Mouse (Mus musculus) stomach, embryonic 14.5 days (tissue): ENCODE results near the gene Tspan9. TPM values are rescaled to one million over a fixed set of nuclear protein-coding genes. Genes with fewer than 3 reads are reported as not detected.
A peak's percentile ranks its signal among the peaks of the same experiment; 100 is the strongest.

Experiments used
- ATAC-seq: fragments of 200-750 bp; cut with Nextera tagmentation; 2 replicates; pipeline ENCODE4 v1.8.0; 2017; ENCODE audit warnings: low read depth, moderate TSS enrichment; ENCODE audit not compliant: insufficient number of reproducible peaks, insufficient read depth, low FRiP score
- H3K27ac ChIP-seq: fragments of 300-500 bp; sonication (generic); 2 replicates; pipeline ENCODE4 v1.5.1; 2014; ENCODE audit warnings: mild to moderate bottlenecking, low read length, moderate library complexity, mixed read lengths
- H3K27me3 ChIP-seq: fragments of 300-500 bp; sonication (generic); 2 replicates; pipeline ENCODE4 v1.6.1; 2014; ENCODE audit warnings: low read length, control low read depth, mixed read lengths; ENCODE audit not compliant: control insufficient read depth, insufficient read depth
- H3K36me3 ChIP-seq: fragments of 300-500 bp; sonication (generic); 2 replicates; pipeline ENCODE4 v1.6.1; 2014; ENCODE audit warnings: mild to moderate bottlenecking, control low read depth, low read length, moderate library complexity, mixed read lengths; ENCODE audit not compliant: control insufficient read depth, insufficient read depth
- H3K4me1 ChIP-seq: fragments of 300-500 bp; sonication (generic); 2 replicates; pipeline ENCODE4 v1.6.1; 2014; ENCODE audit warnings: low read length, control low read depth, mixed read lengths; ENCODE audit not compliant: control insufficient read depth, insufficient read depth
- H3K4me2 ChIP-seq: fragments of 300-500 bp; sonication (generic); replicated peaks from 2 replicates; pipeline ENCODE4 v1.6.1; 2014; ENCODE audit warnings: low read depth, low read length, control low read depth
- H3K4me3 ChIP-seq: fragments of 300-500 bp; sonication (generic); 2 replicates; pipeline ENCODE4 v1.5.1; 2014; ENCODE audit warnings: low read depth, low read length, control low read depth
- H3K9ac ChIP-seq: fragments of 300-500 bp; sonication (generic); replicated peaks from 2 replicates; pipeline ENCODE4 v1.6.1; 2014; ENCODE audit warnings: low read depth, mild to moderate bottlenecking, control low read depth, low read length, moderate library complexity, mixed read lengths
- H3K9me3 ChIP-seq: fragments of 300-500 bp; sonication (generic); 2 replicates; pipeline ENCODE4 v1.6.1; 2016; ENCODE audit warnings: low read depth, low read length, control low read depth; ENCODE audit not compliant: control insufficient read depth
- WGBS: fragments of 180-500 bp; shearing (Covaris S2); extraction: QIAGEN DNeasy Blood & Tissue Kit; methylation state at CpG from one replicate; pipeline ENCODE4 v1.1.7; 2014; 5-methylcytosine and 5-hydroxymethylcytosine counted together
- polyA plus RNA-seq: library from polyadenylated mRNA; unstranded; fragments of >200 nt; fragmentation: Nextera tagmentation; extraction: Ambion mirVana; gene quantifications from 2 replicates; pipeline ENCODE4 v1.2.1, GENCODE M21; 2014

Tspan9 gene
- polyA plus RNA-seq, 1 experiment from 2014 or later, result 124 TPM

DNA sequence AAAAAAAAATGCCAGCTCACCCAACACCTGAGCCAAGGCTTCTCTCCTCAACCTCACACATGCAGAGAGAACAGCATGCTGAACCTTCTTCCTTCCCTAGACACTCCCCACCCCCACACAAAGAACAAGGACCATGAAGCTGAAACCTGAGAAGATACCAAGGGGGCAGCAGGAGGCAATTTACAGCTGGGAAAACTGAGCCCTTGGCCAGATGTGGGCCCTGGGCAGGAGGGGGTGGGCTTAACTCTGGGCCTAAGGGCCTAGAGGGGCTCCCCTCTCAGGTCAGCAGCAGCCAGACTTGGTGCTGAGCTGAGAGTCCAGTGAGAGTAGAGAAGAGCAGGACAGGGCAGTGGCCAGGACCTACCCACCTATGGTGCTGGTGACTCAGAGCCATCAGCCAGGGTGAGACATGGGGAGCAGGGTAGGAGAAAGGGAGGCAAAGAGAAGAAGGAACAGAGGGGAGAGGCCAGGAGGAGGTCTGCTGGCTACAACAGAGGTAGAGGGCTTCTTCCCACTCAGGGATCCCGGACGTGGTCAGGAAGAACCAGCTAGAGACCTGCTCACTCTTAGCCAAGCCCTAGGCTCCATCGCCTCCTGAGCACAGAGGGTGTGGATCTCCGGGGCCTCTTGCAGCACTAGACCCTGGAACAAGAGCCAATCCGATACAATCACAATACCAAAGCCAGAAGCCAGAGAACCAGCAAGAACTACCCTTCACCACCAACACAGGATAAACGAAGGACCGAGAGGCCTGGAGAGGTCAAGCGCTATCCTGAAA, 54.5 kb downstream of the Tspan9 start:
- Histone ChIP-seq H3K36me3 (no peaks in the 10 kb centered on the region), H3K27ac (peak overlapping the region; percentile 41; the same call in 1 of the 2 replicates), H3K9ac (no peak overlapping the region), H3K4me1 (peaks cover 34% of the 10 kb centered on the region), H3K4me3 (no peak overlapping the region), H3K9me3 (no peaks in the 10 kb centered on the region), H3K4me2 (no peak overlapping the region), H3K27me3 (no peaks in the 10 kb centered on the region)
- no peak for ATAC-seq
- 66% methylated on average over 8 of the region's 8 CpGs for WGBS

GRCm38 (mm10) chr6:128085488-128086066, 57.8 kb downstream of the Tspan9 start:
- Histone ChIP-seq H3K36me3 (no peaks in the 10 kb centered on the region; the same call in none of the 2 replicates), H3K4me2 (no peak overlapping the region), H3K27me3 (no peaks in the 10 kb centered on the region), H3K4me3 (no peak overlapping the region), H3K9me3 (no peaks in the 10 kb centered on the region), H3K9ac (no peak overlapping the region), H3K27ac (no peak overlapping the region), H3K4me1 (peaks cover 26% of the 10 kb centered on the region)
- ATAC-seq, result no peak
- WGBS, result 66% methylated on average over 9 of the region's 9 CpGs

DNA sequence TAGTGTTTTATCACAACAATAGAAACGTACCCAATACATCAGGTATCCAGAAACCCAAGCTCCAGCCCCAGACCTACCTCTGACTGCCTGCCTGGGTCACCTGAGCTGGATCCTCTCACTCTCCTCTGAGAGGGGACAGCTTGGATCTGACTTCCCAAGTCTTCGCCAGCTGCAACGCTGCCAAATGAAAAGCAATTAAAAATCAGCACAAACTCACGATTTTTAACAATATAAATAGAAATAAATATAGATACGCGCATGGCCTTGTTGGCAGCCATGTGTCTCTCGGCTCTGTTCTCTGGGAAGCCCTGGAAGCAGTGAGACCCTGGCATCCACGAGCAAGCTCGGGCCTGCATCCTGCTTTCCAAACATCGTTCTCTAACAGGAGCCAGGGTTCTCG, 60.1 kb downstream of the Tspan9 start:
- H3K27me3 ChIP-seq, result no peaks in the 10 kb centered on the region
- WGBS, result 82% methylated on average over 11 of the region's 11 CpGs
- no peak for ATAC-seq
- no peak overlapping the region for H3K4me3 ChIP-seq
- H3K36me3 ChIP-seq, result no peaks in the 10 kb centered on the region; the same call in none of the 2 replicates
- no peak overlapping the region for H3K9ac ChIP-seq
- peaks cover 13% of the 10 kb centered on the region; the same call in 1 of the 2 replicates for H3K4me1 ChIP-seq
- H3K27ac ChIP-seq, result no peak overlapping the region
- no peak overlapping the region for H3K4me2 ChIP-seq
- H3K9me3 ChIP-seq, result no peaks in the 10 kb centered on the region

DNA sequence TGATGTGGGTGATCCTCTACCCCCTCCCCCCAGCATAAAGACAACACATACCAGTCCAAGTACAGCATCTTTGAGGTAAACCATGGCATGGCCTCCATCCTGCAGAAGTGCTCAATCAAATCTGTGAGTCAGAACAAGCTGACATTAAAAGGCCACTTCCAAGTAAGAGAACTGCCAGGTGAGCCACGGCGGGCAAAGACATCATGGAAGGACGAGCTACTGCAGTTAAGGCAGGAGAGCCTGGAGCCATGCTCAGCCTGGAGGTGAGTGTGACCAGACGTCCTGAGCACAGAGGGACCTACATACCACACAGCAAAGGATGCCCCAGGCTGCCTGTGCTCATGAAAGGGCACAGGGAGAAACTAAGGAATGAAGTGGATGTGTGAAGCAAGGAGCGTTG, 61.6 kb downstream of the Tspan9 start:
- H3K36me3 ChIP-seq, result no peaks in the 10 kb centered on the region; the same call in none of the 2 replicates
- no peak overlapping the region for H3K27ac ChIP-seq
- H3K4me1 ChIP-seq, result peaks cover 24% of the 10 kb centered on the region; the same call in 1 of the 2 replicates
- H3K9ac ChIP-seq, result no peak overlapping the region
- H3K4me2 ChIP-seq, result no peak overlapping the region
- H3K4me3 ChIP-seq, result no peak overlapping the region
- ATAC-seq, result no peak
- H3K9me3 ChIP-seq, result no peaks in the 10 kb centered on the region
- WGBS, result 82% methylated on average over 5 of the region's 5 CpGs
- H3K27me3 ChIP-seq, result no peaks in the 10 kb centered on the region

- no peaks in the 10 kb centered on the region for H3K27me3 ChIP-seq
- H3K4me3 ChIP-seq, result no peak overlapping the region
- H3K36me3 ChIP-seq, result no peaks in the 10 kb centered on the region; the same call in none of the 2 replicates
- H3K4me2 ChIP-seq, result no peak overlapping the region
- ATAC-seq, result no peak
- no peak overlapping the region for H3K27ac ChIP-seq
- H3K4me1 ChIP-seq, result peaks cover 29% of the 10 kb centered on the region; the same call in 1 of the 2 replicates
- no peak overlapping the region for H3K9ac ChIP-seq
- 91% methylated on average over 8 of the region's 8 CpGs for WGBS
- no peaks in the 10 kb centered on the region for H3K9me3 ChIP-seq
Measured at GRCm38 (mm10) chr6:128081293-128081692, 62.1 kb downstream of the Tspan9 start.

- Histone ChIP-seq H3K9ac (no peak overlapping the region), H3K27me3 (no peaks in the 10 kb centered on the region), H3K4me2 (no peak overlapping the region), H3K36me3 (no peaks in the 10 kb centered on the region; the same call in none of the 2 replicates), H3K4me3 (no peak overlapping the region), H3K9me3 (no peaks in the 10 kb centered on the region), H3K27ac (no peak overlapping the region), H3K4me1 (peaks cover 39% of the 10 kb centered on the region)
- no peak for ATAC-seq
- 77% methylated on average over 9 of the region's 9 CpGs for WGBS
Measured at GRCm38 (mm10) chr6:128079576-128080224, 63.7 kb downstream of the Tspan9 start.

GRCm38 (mm10) chr6:128078508-128078907, 64.9 kb downstream of the Tspan9 start:
- H3K27ac ChIP-seq, result peak overlapping the region; percentile 67; the same call in 1 of the 2 replicates
- no peak overlapping the region for H3K9ac ChIP-seq
- no peak overlapping the region for H3K4me3 ChIP-seq
- H3K27me3 ChIP-seq, result no peaks in the 10 kb centered on the region
- 25% methylated on average over 4 of the region's 4 CpGs for WGBS
- no peak overlapping the region for H3K4me2 ChIP-seq
- no peaks in the 10 kb centered on the region; the same call in none of the 2 replicates for H3K36me3 ChIP-seq
- H3K4me1 ChIP-seq, result peaks cover 47% of the 10 kb centered on the region
- ATAC-seq, result peak; percentile 83
- H3K9me3 ChIP-seq, result no peaks in the 10 kb centered on the region
